Mouse (Mus musculus) right cerebral cortex, postnatal 4 days (tissue): ENCODE measurements around the gene Rbm4b.
"Not testable (repeated sequence)": the region's sequence is repeated elsewhere in the genome, so short reads cannot be mapped to it uniquely, and the experiment has no call there.

Experiments
- DNase-seq: peaks from one replicate; pipeline ENCODE4 v3.0.0-alpha.2; 2022

Rbm4b gene

DNA sequence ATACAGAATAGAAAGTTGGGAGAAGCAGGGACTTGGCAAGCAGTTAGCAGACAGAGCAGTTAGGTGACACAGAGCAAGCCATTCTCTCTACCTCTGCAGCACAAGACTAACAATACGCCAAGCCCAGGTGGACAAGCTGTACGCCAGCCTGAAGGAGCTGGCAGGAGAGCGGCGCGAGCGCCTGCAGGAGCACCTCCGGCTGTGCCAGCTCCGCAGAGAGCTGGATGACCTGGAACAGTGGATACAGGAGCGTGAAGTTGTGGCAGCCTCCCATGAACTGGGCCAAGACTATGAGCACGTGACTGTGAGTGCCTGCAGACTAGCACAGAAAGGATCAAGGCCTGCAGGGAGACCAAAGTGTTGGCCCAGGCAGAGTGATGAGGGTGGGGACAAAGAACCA, 10.6 kb upstream of the Rbm4b start:
- no peak for DNase-seq

DNA sequence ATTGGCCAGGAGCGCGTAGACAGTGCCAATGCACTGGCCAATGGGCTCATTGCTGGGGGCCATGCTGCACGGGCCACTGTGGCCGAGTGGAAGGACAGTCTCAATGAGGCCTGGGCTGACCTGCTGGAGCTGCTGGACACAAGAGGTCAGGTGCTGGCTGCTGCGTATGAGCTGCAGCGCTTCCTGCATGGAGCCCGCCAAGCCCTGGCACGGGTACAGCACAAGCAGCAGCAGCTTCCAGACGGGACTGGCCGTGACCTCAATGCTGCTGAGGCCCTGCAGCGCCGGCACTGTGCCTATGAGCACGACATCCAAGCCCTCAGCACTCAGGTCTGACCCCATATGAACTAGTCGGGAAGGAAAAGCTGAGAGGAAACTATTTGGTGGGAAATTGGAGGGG, 9.7 kb upstream of the Rbm4b start:
- no peak for DNase-seq

DNA sequence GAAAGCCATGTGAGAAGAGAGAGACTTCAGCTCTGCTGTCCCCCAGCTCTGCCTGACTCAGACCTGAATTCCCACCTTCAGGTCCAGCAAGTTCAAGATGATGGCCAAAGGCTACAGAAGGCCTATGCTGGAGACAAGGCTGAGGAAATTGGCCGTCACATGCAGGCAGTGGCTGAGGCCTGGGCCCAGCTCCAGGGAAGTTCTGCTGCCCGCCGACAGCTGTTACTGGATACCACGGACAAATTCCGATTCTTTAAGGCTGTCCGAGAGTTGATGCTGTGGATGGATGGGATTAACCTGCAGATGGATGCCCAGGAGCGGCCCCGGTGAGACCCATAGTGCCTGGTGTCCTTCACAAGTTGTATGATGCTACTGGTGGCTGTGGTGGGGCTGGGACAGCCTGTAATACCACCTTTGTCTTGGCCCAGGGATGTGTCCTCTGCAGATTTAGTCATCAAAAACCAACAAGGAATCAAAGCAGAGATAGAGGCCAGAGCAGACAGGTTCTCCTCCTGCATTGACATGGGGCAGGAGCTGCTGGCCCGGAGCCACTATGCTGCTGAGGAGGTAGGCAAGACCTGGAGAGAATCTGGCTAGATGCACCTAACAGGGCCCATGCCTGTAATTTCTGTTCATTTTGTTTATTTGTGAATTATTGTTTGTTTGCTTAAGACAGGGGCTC, 8.5 kb upstream of the Rbm4b start:
- no peak for DNase-seq

DNA sequence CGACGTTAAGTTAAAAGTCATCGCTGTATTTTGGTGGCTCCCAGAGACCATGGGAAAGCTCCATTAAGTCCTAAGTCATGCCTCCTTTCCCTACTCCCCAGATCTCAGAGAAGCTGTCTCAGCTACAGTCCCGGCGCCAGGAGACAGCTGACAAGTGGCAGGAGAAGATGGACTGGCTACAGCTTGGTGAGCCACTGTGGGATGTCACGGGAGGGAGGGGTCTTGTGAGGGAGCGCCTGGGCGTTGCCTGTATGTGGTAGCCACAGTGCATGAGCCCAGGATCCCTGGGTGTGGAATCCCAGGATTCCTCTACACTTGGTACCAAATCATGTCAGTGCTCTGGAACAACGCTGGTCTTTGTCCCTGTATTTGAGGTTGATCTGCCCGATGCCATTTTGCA, 7.8 kb upstream of the Rbm4b start:
- DNase-seq: no peak

DNA sequence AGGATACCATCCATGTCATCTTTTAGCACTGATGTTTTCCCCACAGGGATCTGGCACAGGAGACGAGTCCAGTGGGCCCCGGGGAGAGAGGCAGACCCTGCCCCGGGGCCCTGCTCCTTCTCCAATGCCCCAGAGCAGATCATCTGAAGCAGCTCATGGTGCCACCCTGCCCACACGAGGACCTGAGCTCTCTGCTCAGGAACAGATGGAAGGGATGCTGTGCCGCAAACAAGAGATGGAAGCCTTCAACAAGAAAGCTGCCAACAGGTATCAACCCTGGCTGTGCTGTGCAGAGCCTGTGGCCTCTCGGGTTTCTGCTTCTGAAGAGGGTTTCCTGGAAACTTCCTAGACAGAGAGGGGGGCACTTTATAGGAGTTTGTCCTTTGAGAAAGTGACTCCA, 6.3 kb upstream of the Rbm4b start:
- DNase-seq: no peak

DNA sequence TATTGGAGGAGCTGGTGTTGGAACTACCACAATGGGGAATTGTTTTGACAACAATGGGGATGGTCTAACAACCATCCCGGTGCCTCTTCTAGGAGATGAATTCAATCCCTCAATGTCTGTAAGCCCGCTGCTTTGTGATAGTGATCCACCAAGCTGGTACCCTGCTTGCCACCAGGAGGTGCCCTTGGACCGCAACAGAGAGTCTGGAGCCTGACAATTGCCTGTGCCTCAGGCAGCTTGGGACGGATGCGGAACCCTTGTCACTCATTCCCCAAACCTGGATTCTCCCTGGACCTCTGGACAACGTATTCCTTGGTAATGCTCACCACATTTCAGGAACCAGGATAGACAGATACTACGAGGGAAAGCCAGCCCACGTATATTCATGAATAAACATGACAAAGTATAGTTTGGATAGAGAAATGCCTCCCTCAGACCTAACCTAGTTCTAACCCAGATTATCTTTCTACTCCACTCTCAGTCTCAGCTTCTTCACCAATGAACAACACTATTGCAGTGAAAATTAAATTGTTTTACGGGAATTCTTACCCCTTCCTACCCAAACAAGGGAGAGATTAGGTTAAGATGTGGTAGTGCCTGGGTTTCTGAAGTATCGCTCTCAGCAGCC, 618 bp upstream of the Rbm4b start:
- DNase-seq: peak; percentile 85

DNA sequence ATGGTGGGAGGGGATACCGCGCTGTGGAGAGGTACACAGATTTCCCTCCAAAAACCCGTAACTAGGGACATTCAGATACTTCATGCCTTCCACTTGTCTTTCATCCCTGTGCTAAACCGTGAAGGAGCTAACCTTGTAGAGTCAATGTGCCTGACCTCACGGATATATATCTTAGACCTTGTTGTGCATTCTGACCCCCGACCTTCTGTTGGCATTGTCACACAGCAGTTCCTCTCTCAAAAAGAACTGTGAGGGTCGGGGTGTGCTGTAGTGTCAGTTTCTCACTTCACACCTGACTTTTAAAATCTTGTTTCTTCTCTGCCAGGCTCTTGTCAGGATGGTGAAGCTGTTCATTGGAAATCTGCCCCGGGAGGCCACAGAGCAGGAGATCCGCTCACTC, 624 bp downstream of the Rbm4b start:
- DNase-seq: no peak

DNA sequence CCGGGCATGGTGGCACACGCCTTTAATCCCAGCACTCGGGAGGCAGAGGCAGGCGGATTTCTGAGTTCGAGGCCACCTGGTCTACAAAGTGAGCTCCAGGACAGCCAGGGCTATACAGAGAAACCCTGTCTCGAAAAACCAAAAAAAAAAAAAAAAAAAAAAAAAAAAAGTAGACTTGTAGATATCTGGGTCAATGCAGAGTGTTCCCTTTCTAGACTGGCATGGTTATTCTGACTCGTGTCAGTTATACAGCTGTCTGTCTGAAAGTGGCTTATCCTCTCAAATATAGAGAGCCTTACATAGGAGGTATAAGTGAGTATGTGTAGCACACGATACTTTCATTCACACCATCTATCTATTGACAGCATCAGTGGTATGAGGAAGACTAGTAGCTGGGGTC, 4.2 kb downstream of the Rbm4b start:
- not testable (repeated sequence) for DNase-seq

DNA sequence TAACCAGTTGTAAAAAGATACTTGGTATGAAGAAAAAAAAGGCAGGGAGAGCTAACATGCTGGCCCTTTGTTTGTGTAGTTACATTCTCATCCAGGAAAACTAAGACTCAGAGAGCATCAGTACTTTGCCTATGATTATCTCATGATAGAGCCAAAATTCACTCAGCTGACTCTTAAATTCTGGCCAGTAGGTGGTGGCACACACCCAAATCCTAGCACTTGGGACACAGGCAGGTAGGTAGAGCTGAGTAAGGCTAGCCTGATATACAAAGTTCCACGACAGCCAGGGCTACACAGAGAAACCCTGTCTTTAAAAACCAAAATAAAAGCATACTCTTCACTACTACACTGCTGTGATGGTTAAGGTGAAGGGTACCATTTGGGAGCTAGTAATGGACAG, 6.6 kb downstream of the Rbm4b start:
- no peak for DNase-seq

DNA sequence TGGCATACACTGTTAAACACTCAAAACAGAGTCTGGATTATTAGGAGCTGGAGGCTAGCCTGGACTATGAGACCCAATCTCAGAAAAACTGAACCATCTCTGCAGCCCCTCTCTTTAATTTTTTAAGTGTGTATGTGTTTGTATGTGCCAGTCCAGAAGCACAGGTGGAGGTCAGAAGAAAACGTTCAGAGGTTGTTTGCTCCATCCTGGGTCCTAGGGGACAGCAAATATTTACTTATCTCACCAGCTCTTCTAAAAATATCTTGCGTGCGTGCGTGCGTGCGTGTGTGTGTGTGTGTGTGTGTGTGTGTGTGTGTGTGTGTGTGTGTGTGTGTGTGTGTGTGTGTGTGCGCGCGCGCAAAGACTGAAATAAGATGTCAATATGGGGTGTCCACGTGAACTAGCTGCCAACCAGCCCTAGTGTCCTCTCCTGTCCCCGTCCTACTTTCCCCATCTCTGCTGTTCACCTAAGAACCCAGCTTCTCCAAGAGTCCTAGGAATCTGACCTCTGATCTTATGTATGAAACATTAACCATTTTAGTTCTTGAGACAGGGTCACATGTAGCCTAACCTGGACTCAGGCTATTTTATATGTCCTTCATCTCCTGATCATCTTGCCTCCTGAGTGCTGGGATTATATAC, 11.3 kb downstream of the Rbm4b start:
- DNase-seq: no peak

DNA sequence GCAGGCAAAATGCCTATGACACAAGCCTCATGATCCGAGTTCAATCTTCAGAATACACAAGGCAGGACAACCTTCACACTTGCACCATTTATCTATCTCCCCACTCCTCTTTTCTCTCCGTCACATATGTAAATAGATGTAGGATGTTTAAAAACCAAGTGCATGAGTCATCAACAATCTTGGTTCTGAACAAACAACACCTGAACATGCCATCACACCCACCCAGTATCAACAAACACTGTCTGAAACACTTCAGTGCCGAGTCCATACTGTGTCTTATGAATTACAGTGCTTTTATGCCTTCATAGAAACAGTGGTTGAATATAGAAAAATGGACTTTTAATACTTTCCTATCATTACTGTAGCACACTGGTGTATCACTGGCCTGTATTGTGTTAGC, 16.5 kb downstream of the Rbm4b start:
- DNase-seq: no peak

DNA sequence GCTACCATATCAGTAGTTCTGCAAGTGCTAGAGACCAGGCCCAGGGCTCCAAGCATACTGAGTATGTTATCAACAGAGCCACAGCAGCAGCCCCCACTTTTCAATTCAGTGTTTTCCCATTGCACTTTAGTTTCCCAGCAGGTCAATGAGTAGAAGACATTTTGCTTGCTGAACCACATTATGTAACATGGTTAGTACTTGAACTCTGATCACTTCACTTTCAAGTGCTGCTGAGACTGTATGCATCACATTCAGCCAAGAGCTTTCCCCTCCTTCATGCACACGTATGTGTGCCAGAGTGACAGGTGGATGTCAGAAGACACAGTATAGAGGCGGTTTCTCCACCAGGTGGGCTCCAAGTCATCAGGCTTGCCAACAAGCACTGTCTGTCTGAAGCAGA, 26.6 kb downstream of the Rbm4b start:
- no peak for DNase-seq

DNA sequence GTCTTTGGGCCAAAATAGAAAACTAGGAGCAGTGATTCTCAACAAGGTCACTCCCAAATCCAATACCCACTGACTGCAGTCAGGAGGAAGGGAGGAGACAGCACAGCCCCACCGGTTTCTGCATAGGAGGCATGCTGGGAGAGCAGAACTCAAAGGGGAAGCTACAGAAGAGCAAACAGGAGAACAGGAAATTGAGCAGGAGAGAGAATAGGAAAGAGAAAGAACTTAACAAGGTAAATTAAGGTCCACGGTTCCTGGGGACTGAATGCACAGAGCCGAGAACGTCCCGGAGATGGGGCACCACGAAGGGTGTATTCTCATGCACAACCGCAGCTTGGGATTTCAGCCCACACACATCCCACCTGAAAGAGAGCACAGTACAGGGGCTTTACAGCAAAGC, 28.9 kb downstream of the Rbm4b start:
- DNase-seq: no peak

DNA sequence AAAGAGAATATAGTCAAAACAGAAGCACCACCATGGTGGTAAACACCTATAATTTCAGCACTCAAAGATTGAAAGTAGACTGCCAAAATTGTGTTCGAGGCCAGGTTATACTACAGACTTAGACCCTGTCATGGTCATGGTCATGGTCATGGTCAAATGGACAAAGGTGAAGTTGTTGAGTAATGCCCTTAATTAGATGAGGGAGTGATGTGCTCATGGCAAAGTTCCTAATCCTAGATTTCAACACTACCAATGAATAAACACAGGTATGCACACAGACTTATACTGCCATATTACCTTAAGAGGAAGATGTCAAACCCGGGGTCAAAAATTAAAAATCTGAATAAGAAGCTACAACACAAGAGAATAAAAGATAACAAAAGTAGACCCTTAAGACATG, 30.0 kb downstream of the Rbm4b start:
- DNase-seq: no peak

DNA sequence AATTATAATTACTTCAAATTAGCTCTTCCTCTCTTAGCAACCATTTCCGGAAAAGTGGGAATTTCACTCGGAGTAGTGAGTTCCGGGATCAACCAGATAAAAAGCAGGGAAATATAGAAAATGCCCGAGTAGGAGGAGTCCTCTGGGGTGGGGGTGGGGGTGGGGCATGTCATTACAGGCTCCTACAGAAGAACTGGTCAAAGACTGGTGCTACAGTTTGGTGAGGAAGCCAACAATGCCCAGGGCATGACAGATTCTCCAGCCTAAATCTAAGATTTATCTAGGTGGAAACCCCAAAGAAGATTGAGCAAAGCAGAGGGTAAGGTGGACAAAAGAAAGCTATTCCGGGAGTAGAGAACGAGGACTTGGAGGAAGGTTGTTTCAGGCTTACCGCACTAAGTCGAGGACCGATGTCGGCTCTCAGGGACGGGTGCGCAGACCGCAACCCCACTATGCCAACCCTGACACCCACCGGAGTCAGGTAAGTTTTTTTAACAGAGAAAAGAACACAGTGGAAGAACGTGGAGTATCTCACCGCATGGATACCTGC, 37.1 kb downstream of the Rbm4b start:
- DNase-seq: no peak

DNA sequence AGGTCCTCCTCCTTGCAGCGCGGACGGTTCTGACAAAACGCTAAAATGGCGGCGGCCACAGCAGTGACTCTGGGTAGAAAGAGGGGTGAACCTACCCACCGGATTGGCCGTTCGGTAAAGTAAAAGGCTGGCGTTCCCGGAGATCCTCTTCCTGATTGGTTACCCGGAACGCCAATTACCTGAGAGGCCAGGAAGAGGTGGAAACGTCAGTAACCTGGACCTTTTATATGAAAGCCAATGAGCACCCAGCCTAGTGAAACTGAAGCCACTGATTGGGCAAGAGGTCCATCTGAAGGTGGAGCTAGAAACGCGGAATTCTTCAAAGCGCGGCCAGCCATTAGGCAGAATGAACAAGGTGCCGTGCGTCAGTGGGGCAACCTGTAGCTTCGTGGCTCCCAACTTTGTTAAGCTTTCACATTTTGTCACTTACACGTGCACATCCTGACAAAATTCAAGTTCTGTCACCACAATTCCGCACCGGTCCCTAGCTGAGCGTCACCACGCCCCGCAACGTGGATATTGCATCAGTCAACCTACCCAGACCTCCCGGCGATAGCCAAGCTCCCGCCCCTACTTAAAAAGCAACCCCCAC, 37.6 kb downstream of the Rbm4b start, which contains the start of gene Rbm4:
Gene Rbm4 (minus strand): TSS at position 71 of the 592 bp plus-strand sequence.
- peak; percentile 91 for DNase-seq

DNA sequence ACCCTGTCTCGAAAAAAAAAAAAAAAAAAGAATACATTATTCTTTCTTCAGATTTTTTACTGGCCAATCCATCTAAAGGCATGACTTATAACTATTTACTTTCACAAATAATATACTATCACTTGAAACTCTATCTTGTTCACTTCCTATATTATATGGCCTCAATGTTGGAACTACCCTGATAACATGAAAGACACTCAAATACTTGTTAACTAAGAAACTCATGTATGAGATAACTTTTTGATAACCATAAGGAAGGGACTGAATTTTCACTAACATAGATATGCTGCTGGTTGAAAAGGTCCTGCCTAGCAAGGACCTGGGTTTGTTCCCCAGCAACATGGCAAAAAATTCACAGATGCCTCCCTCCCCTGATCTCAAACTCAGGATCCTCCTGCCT, 39.6 kb downstream of the Rbm4b start:
- DNase-seq: no peak

DNA sequence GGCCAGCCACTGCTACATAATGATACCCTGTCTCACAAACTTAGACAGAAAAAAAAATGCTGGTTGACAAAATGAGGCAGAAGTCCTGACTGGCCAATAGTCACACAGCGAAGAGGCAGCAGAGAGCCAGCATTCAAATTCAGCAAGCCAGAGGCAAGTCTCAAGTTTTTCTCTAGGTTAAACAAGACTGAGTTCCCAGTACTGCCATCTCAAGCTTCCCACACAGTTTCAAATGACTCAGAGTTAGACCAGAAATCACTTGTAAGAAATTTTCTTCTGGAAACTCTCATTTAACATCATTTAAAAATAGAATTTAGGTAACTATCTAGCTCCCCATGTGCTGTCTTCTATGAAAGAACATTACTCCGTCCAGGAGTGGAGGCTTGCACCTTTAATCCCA, 41.5 kb downstream of the Rbm4b start:
- no peak for DNase-seq

DNA sequence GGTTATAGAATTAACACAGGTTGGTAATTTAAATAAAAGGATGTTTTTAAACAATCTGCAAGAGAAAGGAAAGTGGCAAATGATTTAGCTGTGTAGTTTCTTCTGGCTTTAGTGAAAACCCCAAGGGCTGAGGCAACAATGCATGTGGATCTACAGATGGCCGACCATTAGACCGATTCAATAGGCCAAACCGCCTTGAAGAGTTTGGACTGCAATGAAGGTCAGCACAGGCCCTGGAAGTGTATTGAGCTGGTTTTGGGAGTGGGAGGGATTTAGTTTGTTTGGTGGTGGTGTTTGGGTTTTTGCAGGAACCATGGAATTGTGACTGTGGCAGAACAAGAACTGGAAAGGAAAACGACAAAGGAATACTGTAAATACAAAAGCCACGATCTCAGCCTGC, 42.8 kb downstream of the Rbm4b start:
- DNase-seq: no peak

DNA sequence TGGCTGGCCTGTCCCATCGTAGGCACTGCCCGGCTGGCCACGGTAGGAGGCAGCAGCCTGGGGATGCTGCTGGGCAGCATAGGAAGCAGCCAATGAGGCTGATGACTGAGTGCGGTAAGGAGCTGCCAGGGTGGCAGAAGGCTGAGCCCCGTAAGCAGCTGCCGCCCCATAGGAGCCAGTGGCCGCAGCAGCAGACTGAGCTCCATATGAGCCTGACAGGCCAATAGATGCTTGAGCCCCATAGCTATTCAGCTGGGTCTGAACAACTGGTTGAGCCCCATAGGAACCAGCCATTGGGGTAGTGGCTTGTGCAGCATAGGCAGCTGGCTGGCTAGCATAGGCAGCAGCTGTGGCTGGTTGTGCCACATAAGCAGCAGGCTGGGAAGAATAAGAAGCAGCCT, 46.4 kb downstream of the Rbm4b start:
- no peak for DNase-seq

DNA sequence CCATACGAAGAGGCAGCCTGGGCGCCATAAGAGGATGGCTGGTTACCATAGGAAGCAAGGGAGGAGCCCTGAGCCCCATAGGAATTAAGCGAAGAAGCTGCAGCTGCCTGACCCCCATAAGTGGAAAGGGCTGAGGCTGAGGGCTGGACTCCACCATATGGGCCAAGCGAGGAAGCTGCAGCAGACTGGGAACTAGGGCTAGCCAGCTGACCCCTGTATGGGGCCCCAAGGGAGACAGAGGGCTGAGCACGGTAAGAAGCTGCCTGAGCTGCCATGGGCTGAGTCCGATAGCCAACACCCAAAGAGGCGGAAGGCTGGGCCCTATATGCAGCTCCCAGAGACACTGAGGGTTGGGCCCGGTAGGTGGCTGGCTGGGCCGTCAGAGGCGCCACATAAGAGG, 47.0 kb downstream of the Rbm4b start:
- no peak for DNase-seq

DNA sequence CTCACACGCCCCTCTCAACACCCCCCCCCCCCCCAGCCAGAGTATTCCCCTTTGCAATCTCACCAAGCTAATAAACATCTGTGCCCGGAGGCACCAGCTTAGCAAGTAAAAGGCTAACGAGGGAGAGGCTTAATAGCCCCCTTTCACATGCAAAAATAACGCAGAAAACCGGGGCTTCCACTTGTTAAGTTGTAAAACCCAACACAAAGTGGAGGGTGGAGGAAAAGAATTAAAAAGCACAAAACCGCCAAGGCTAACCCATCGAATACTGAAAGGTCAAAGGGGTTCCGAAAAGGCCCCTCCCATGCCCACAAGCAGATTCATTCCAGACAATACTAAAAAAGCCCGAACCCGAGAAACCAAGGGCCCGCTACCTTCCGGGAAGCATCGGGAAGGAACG, 54.0 kb downstream of the Rbm4b start:
- no peak for DNase-seq

DNA sequence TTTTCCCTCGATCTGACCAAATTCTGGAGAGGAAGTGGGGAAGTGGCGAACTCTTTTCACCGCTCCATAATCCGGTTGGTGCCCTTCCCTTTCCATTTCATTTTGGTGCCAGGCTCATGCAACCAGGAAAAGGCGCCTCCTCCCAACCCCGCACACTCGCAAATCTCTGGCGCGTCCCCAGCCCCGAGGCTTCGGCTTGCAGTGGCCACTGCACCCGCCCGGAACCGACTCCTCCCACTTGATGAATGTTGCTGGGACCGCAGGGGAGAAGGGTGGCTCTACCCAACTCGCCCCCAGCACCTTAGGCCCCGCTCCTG, 54.4 kb downstream of the Rbm4b start:
- no peak for DNase-seq
